Mouse (Mus musculus) spleen, embryonic (tissue): Measurements from ENCODE around the gene Smim11.

ENCODE experiments used
- CTCF ChIA-PET: fragments of 350-600 bp; sonication (Branson Sonifier 250); formaldehyde crosslinking; loops from one replicate; lab custom pipeline; 2022; lab: Charles Lee

Gene Smim11

DNA sequence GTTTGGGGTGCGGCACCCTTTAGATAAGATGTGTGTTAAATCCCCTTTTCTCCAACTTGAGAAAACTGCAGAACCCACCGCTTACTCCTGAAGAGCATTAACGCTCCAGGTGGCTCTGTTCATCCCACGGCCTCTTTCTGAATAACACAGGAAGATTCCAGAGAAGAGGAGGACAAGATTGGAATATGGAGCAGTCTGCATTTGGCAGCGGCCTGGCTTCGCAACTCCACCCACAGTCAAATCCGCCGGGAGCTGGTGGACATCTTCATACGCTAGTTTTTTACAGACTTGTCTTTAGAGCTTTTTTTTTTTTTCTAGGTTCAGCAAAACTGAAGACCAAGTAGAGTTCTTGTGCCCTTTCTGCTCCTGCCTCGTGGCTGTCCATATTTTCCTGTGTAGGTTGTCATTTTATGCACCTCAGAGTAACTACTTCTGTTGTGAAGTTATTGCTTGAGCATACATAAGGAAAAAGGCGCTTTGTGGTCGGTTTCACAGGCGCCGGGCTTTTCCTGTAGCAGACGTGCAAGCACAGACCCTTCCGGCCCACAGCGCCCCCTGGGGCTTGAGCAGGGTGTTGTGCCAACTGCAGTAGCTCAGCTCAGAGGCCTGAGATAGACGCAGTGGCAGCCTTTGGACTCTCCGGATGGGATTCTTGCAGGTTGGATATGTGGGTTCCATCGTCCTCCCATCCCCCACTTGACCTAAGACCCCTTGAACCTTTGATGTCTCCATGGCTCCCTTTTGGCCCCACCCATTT, 18.4 kb downstream of the Smim11 start:
- CTCF ChIA-PET: interaction anchor here (0.6 to 1.0 kb wide), 2 partner anchors 16 to 1004 kb away, joined by 3 to 4 read pairs; no protein-coding TSS in a partner anchor

DNA sequence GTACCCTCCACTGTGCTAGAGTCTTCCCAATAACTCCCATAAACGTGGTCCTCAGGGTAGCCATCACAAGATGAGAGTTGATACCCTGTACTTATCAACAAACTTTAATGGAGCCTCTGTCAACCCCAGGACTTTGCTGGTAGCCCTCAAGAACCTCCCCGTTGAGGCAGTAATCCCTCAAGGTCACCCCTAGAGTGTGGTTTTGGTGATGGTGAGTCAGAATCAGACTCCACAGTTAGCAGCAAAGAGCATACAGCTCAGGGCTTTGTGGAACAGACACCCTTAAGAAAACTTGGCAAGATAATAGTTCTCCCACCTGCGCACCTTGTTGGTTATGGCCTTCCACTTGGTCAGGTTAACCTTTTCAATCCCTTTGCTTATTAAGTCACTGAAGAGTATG, 19.3 kb downstream of the Smim11 start:
- CTCF ChIA-PET: no interaction called here

DNA sequence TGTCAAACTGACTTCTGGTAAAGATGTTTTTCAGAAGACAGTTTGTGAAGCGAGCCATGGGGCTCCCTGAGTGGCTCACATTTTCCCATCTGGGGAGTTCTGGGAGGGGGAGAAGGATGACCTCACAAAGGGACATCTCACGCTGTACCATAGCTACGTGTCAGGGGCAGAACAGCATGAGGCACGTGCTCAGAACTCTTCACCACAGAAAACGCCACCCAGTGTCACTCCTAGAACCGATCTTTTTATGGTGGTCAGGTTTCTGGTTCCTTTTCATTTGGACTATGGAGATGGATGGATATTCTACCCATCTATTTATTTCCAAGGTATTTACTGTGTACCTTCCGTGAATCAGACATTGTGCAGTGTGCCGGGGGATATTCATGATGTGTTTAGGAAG, 20.3 kb downstream of the Smim11 start, which contains the start of gene Fam243:
TSS of gene Fam243 (minus strand) at position 101 of the 400 bp plus-strand sequence.
- CTCF ChIA-PET: no interaction called here

DNA sequence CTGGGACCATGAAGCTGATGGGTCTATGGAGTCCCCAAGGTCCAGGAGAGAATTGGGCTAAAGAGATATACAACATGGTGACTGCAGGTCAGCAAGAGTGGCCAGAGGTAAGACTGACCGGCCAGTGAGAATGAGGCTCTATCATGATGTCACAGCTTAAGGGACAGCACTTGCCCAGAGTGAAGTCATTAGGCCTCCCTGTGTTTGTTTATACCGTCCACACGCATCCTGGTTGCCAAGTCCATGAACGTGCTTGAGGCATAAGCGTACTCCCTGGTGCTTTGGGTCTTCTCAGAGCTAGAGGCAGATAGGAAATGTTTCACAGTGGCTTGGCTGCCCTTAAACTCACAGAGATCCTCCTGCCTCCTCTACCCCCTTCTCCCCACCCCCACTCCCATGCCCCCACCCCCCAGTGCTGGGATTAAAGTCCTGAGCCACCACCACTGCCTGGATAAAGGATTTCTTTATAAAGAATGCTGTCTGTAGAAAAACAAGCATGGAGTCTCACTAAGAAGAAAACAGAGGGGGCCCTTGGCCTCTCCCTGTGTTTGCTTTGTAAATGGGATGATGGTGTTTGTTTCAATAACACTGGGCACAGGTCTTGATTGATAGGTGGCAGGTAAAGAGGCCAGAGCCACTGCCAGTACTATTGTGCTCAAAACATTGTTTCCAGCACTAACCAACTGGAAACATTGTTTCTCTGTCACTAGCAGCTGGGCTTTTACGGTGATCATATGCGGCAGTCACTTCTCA, 23.4 kb downstream of the Smim11 start:
- CTCF ChIA-PET: no interaction called here

DNA sequence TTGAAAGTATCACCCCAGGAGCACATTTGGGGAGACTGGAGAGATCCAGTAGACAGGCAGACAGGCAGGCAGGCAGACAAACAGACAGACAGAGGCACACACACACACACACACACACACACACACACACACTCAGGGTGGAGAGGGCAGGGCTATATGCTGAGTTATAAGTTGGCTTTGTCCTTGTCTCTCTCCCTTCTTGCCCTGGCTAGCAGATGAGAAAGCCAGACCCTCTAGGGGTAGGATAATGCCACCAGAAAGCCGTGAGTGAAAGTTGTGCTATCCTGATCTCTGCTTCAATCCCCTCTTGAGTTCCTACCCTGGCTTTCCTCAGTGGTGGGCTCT, 23.9 kb downstream of the Smim11 start:
- CTCF ChIA-PET: no interaction called here

DNA sequence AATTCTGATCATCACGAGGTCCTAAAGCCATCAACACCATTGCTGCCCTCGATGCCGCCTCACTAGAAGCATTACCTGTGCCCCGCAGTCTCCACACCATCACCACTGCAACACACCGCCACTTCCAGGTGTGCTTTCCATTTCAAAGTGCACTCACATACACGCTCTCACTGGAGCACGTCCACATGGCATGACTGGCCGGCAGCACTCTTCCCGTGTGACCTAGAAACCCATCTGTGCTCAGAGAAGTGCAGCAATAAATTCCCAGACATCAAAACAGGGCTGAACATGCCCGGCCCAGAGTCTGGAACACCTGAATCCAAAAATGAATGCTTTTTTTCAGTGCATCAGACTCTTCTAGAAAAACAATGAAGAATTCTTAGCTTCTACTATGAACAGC, 26.8 kb downstream of the Smim11 start:
- CTCF ChIA-PET: no interaction called here

DNA sequence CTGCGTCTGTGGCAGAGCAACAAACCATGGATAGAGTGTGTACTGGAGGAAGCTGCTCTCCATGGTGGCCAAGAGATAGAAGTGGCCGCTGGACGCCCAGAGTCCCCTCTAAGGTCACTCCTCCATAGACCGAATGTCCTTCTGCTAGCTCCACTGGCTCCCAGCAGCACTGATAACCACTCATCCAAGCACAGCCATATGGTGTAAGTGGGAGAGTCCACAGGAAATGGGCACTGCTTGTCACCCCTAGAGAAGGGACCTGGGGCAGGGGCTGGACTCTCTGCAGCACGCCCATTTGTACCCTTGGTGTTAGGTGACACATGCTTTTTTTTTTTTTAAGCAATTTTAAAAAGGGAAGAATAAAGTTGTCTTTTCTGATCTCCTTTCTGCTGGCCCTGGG, 29.9 kb downstream of the Smim11 start:
- CTCF ChIA-PET: interaction anchor here (0.5 kb wide), 1 partner anchor 45 kb away, joined by 4 read pairs; no protein-coding TSS in a partner anchor

DNA sequence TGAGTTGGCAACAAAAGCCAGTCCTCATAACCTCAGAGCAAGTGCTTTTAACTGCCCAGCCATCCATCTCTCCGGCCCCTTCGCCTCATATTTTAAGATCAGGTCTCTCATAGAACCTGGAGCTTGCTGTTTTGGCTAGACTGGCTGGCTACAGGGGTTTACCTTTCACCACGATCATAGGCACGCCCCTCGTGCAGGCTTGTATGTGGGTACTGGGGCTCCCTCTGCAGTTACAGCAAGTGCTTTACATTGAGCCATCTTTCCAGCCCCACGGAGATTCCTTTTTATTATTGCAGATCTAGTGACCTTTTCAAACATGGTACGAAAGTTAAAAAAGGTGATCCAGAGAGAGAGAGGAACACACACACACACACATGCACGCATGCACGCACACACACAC, 33.5 kb downstream of the Smim11 start:
- CTCF ChIA-PET: no interaction called here

DNA sequence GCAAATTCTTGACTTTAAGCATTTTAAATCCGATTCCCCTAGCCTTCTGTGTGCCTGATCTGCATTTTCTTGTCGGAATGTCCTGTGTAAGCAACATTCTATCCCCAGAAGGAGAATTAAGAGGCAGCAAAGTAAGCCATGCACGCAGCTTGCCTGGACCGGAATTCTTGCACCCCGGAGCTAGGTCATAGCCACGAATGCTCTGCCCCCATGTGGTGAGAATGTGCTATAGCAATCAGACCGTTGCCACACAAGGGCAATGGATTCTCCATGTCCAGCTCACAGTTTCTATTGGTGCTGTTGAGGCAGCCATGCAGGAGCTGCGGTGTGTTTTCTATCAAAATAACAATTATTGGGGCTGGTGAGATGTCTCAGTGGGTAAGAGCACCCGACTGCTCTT, 35.2 kb downstream of the Smim11 start:
- CTCF ChIA-PET: interaction anchor here (1.2 kb wide), 1 partner anchor 17 kb away, joined by 4 read pairs; no protein-coding TSS in a partner anchor

DNA sequence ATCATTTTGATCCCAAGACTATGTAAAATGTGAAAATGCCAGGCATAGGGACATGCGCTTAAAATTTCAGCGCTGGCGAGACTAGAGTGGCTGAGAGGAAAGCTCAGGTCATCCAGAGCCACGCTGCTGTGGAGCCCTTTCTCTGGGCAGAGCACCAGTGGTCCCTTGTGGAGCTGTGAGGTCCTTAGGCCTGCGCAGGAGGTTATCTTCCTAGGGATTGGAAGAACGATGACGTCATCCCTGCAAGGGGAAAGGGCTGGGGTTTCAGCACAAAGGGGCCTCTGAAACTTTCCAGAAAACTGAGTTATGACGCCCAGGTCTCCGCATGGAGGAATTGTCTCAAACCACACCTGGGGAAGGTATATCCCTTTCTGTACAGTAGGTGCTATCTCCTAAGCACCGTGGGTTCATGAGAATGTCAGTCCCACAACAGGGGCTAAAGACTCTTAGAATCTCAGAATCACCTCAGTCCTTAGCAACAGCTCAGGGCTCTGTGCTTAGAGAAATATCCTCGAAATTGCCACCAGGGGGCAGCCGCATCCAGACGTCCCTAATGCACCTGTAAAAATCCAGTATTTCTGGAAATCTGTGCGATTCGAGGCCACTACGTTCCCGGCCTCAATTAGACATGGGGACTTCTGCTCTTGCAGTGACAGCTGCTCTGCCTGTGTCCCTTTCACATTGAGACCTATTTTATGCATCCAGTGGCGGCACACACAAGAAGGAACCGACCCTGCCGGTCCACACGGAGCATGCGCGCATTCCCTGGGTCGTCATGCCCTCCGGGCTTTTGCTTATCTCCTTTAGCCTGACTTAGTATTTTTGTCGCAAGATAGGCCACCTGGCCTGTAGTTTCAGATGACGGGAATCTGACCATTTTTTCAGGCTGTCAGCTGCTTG, 39.8 kb downstream of the Smim11 start:
- CTCF ChIA-PET: interaction anchor here (0.6 to 1.0 kb wide), 4 partner anchors 11 to 442 kb away, joined by 3 to 12 read pairs (median 3); no protein-coding TSS in a partner anchor

DNA sequence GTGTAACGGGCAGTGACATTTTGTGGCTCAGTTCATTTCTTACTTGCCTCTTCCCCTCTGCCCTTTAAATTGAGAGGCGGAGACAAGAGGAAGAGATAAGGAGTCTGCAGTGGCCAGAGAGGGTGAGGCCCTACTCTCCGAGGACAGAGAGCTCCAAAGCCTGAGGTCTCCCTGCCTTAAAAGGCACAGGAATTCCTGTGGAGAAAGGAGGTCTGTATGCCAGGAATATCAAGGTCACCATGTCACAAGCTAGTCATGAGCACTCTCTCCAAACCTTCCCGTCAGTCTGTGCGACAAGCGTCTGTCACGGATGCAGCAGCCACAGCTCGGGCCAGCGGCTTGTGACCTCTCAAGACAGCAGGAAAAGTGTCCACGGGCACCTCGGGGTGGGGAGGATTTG, 44.1 kb downstream of the Smim11 start:
- CTCF ChIA-PET: no interaction called here

DNA sequence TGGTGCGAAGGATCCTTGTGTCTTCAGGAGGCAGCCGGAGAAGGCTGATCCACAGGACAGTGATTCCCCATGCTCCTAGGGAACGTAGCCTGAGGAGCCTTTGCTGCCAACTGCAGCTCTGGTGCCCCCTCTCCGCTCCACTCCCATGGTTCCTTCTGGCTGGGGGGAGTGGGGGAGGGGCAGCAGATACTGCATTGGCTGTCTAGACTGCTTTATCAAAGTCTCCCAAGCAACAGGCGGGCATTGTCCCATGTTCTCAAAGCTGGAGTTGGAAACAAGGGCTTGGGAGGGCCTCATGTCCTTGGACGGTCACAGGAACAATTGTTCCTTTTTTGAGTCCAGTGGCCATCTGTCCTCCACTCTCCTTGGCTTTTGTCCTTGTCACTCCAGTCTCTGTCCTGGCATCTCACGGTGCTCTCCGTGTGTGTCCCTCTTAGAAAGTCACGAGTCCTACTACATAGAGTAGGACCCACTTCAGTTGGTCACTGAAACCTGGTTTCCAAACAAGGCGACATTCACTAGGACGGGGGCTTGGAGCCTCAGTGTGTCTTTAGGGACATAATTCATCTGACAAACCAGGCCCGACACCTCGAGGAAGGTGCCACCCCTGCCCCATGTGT, 45.3 kb downstream of the Smim11 start:
- CTCF ChIA-PET: no interaction called here

DNA sequence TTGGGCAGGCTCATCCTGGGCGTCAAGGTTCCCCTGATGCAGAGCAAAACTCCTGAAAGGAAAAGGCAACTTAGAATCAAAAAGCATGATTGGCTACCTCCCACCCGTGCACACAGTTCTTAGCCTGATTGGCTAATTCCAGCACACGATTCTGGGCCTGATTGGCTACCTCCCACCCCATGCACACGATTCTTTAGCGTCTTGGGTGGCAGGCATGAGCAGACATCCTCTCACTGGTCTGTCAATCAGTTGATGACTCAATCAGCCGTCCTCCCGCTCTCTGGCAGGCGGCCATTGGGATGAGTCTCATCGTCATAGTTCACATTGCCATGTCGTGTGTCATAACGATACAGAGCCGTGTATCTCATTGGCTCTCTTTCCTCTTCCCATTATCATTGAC, 47.9 kb downstream of the Smim11 start:
- CTCF ChIA-PET: no interaction called here

DNA sequence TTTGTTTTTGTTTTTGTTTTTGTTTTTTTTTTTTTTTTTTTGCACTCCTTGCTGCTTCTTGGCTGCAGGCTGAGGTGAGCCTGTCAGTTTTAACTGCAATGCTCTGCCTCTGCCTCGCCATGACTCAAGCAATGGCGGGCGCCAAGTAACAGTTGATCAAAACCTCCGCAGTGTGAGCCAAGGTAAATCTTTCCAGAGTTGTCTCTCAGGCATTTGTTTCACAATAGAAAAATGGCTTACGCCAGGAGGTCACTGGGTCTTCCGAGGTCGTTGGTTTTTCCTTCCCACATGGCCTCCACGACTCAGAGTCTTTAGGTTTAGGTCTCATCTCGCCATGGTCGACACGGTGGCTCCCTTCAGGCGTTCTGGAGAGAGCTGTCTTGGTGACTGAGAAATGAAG, 52.2 kb downstream of the Smim11 start:
- CTCF ChIA-PET: no interaction called here

DNA sequence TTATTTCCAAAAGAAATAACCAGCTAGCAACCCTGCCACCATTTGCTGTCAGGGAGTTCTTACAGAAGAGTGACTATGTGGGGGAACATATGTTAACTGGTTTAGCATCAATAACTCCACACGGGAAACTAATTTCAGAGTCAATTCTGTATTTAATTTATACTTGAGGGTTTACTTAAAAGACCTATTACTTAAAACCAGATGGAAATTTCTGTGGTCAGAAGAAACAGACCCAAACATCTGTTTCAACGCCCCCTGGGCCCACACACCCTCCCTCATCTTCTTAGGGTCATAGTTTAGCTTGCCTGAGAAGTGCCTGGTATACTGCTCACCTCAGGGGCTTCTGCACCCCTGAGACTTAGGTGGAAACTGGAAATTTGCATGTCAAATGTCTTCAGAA, 52.8 kb downstream of the Smim11 start:
- CTCF ChIA-PET: no interaction called here

DNA sequence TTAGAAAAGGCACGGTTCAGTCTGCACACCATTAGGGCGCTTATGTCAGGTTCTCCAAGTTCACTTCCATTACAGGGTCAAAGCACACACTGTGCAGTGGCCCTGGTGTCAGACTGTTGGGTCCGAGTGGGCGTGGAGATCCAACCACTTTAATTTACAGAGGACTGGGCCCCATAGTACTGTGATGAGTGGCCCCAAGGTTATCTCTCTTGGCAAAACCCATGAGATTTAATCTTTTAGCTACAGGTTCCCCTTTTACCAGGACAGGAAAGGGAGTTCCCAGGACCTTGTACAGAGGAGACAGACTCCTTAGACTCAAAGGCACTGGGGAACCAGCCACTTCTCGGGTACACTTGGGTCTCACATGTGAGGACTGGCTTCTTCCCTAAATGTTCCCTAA, 54.3 kb downstream of the Smim11 start:
- CTCF ChIA-PET: no interaction called here

DNA sequence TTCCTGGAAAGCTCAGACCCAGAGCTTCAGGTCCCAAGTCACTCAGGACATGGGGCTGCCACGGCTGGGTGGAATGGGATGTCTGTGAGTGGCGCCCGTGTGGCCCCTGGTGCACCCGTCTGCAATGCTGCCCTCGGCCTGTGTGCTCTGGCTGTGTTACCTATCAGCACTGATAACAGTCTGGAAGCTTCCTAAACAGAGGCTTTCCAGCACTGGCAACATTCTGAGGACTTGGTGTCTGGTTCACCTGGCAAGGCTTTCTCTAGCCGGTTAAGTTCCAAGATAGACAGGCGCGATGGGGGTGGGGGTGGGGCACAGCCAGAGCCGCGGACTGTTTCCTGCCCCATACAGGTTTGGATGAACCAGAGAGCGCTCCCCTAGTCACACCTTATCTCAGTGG, 54.9 kb downstream of the Smim11 start:
- CTCF ChIA-PET: no interaction called here

DNA sequence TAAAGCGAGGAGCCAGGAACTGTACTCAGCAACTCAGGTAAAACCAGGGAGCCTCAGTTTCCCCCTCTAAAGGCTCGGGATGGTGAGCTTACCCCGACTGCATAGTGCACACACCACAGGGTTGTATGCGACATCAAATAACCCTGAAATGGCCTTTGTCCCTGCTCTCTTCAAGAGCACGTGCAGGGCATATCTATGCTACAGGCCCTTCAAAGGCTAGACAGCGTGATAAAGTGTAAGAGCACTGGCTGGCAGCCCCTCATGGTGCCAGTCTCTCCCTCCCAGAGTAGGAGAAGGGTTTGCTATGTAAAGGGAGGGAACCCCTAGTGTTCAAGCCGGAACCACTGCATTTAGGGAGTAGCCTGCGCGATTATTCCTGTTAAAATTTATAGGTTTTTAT, 55.9 kb downstream of the Smim11 start:
- CTCF ChIA-PET: no interaction called here

DNA sequence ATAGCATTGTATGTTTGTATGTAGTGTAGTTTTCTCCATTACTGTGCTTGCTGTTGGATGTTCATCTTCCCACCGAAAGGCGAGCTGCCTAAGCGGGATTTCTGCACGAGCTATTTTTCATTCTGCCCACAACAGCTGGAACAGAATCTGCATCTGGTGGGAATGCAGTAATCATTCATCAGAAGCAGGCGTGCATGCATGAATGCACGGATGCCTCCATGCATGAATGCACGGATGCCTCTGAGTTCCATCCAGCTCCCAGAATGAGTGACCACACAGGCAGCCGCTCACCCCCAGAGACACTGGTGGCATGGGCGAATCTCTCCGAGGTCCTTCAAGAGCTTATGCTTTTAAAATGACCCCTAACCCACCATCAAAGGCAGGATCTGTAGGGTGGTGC, 56.5 kb downstream of the Smim11 start:
- CTCF ChIA-PET: no interaction called here

DNA sequence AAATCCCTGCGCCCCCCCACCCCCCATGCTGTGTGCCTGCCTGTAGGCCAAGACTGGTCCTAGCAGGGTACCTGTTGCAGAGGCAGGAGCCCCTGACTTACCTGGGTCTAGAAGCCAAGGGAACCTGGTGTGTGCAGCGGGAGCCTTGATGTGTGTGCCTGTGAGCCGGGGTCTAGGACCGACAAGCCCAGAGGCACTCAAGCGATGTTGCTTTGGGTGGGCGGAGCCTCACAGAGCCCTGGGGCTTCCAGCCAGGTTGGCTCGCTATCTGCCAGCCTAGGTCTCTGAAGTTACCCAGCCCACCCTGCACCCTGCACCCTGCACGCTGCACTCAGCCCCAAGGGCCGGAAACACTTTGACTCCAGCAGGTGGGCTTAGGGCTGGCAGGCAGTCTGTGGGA, 57.6 kb downstream of the Smim11 start:
- CTCF ChIA-PET: no interaction called here

DNA sequence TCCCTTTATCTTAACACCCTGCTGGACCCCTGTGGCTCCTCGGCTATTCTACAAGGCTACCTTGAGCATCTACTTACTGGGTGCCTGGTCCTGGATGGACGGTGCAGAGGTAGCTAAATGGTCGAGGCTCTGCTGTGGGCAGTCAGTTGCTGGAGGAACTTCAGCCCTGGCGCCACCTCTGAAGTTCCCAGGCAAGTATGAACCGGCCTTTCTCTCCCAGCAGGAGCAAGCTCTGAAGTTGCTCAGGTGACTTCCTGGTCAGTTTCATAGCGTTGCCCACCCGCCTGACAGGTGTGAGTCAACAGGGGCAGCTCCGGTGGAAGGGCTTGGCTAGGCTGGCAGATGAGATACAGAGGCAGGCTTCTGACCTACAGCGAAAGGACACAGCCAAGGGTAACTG, 58.1 kb downstream of the Smim11 start, which contains the start of gene Kcne1:
TSS of gene Kcne1 (minus strand) at position 240 of the 400 bp plus-strand sequence.
- CTCF ChIA-PET: no interaction called here
